Mouse (Mus musculus) kidney, postnatal 0 days (tissue): Measurements from ENCODE around the gene Gli2. TPM values are rescaled to one million over a fixed set of nuclear protein-coding genes. Genes with fewer than 3 reads are reported as not detected.

Experiments used
- ATAC-seq: fragments of 200-750 bp; cut with Nextera tagmentation; replicated peaks from 2 replicates; pipeline ENCODE4 v1.8.0; 2017; ENCODE audit warnings: low read depth, moderate number of reproducible peaks, moderate TSS enrichment, moderate library complexity; ENCODE audit not compliant: low FRiP score
- DNase-seq: peaks from one replicate; pipeline ENCODE4 v3.0.0-alpha.2; 2016; ENCODE audit warnings: low spot score
- H3K27ac ChIP-seq: fragments of 300-500 bp; sonication (generic); 2 replicates; pipeline ENCODE4 v1.5.1; 2014; ENCODE audit warnings: mild to moderate bottlenecking
- H3K27me3 ChIP-seq: fragments of 300-500 bp; sonication (generic); 2 replicates; pipeline ENCODE4 v1.6.1; 2014; ENCODE audit warnings: low read length, mixed read lengths; ENCODE audit not compliant: insufficient read depth
- H3K36me3 ChIP-seq: fragments of 300-500 bp; sonication (generic); 2 replicates; pipeline ENCODE4 v1.6.1; 2014; ENCODE audit warnings: low read length, mixed read lengths; ENCODE audit not compliant: insufficient read depth
- H3K4me1 ChIP-seq: fragments of 300-500 bp; sonication (generic); replicated peaks from 2 replicates; pipeline ENCODE4 v1.6.1; 2014; ENCODE audit warnings: antibody characterized with exemption, low read length, mixed read lengths; ENCODE audit not compliant: insufficient read depth
- H3K4me2 ChIP-seq: fragments of 300-500 bp; sonication (generic); 2 replicates; pipeline ENCODE4 v1.6.1; 2014; ENCODE audit warnings: mild to moderate bottlenecking, low read length, moderate library complexity, mixed read lengths
- H3K4me3 ChIP-seq: fragments of 300-500 bp; sonication (generic); replicated peaks from 2 replicates; pipeline ENCODE4 v1.5.1; 2014; ENCODE audit warnings: low read depth, low read length
- H3K9ac ChIP-seq: fragments of 300-500 bp; sonication (generic); 2 replicates; pipeline ENCODE4 v1.6.1; 2014; ENCODE audit warnings: low read depth, low read length
- H3K9me3 ChIP-seq: fragments of 300-500 bp; sonication (generic); replicated peaks from 2 replicates; pipeline ENCODE4 v1.6.1; 2016; ENCODE audit warnings: low read length, inconsistent platforms, mixed read lengths
- CTCF ChIP-seq: IDR thresholded peaks from 2 replicates; pipeline ENCODE4 v1.5.1; 2016; ENCODE audit warnings: antibody characterized with exemption, low read depth, mild to moderate bottlenecking, moderate library complexity
- WGBS: fragments of 180-500 bp; shearing (Covaris S2); extraction: QIAGEN DNeasy Blood & Tissue Kit; methylation state at CpG from one replicate; pipeline ENCODE4 v1.1.7; 2014; 5-methylcytosine and 5-hydroxymethylcytosine counted together
- polyA plus RNA-seq: library from polyadenylated mRNA; unstranded; fragments of >200 nt; fragmentation: Nextera tagmentation; extraction: Ambion mirVana; gene quantifications from 2 replicates; pipeline ENCODE4 v1.2.1, GENCODE M21; 2015

Gene Gli2
- polyA plus RNA-seq, 1 experiment from 2014 or later = 2.6 TPM

- no peak overlapping the region for H3K9ac ChIP-seq
- peaks cover 8% of the 10 kb centered on the region for H3K4me1 ChIP-seq
- H3K4me2 ChIP-seq = no peak overlapping the region
- DNase-seq = no peak
- no peaks in the 10 kb centered on the region for H3K9me3 ChIP-seq
- H3K36me3 ChIP-seq = no peaks in the 10 kb centered on the region
- TF ChIP-seq CTCF = no peak
- WGBS = 91% methylated on average over 3 of the region's 3 CpGs
- no peaks in the 10 kb centered on the region for H3K27me3 ChIP-seq
- H3K27ac ChIP-seq = no peak overlapping the region
- H3K4me3 ChIP-seq = no peak overlapping the region
- ATAC-seq = no peak
Measured at GRCm38 (mm10) chr1:118909051-118909450, 144.4 kb downstream of the Gli2 start.

GRCm38 (mm10) chr1:118907574-118907973, 145.8 kb downstream of the Gli2 start:
- 55% methylated on average over 9 of the region's 9 CpGs for WGBS
- DNase-seq (peak; percentile 39), ATAC-seq (no peak)
- Histone ChIP-seq H3K9me3 (no peaks in the 10 kb centered on the region), H3K27me3 (no peaks in the 10 kb centered on the region), H3K36me3 (no peaks in the 10 kb centered on the region), H3K4me3 (no peak overlapping the region), H3K4me2 (no peak overlapping the region), H3K4me1 (peaks cover 8% of the 10 kb centered on the region), H3K9ac (no peak overlapping the region), H3K27ac (no peak overlapping the region)
- no peak for TF ChIP-seq CTCF

- 77% methylated on average over 5 of the region's 5 CpGs for WGBS
- Histone ChIP-seq H3K36me3 (no peaks in the 10 kb centered on the region), H3K4me2 (no peak overlapping the region), H3K4me3 (no peak overlapping the region), H3K4me1 (peaks cover 8% of the 10 kb centered on the region), H3K9me3 (no peaks in the 10 kb centered on the region), H3K27ac (no peak overlapping the region), H3K9ac (no peak overlapping the region), H3K27me3 (no peaks in the 10 kb centered on the region)
- no peak for TF ChIP-seq CTCF
- ATAC-seq (no peak), DNase-seq (no peak)
Measured at GRCm38 (mm10) chr1:118905319-118905718, 148.1 kb downstream of the Gli2 start.

GRCm38 (mm10) chr1:118904909-118905308, 148.5 kb downstream of the Gli2 start:
- WGBS = 55% methylated on average over 9 of the region's 9 CpGs
- ATAC-seq (no peak), DNase-seq (no peak)
- Histone ChIP-seq H3K36me3 (no peaks in the 10 kb centered on the region), H3K4me2 (no peak overlapping the region), H3K4me3 (no peak overlapping the region), H3K9ac (no peak overlapping the region), H3K27ac (no peak overlapping the region), H3K9me3 (no peaks in the 10 kb centered on the region), H3K4me1 (peaks cover 8% of the 10 kb centered on the region), H3K27me3 (no peaks in the 10 kb centered on the region)
- no peak for TF ChIP-seq CTCF

- DNase-seq (no peak), ATAC-seq (no peak)
- Histone ChIP-seq H3K36me3 (no peaks in the 10 kb centered on the region), H3K9me3 (no peaks in the 10 kb centered on the region), H3K27ac (no peak overlapping the region), H3K9ac (no peak overlapping the region), H3K4me3 (no peak overlapping the region), H3K4me1 (peaks cover 8% of the 10 kb centered on the region), H3K4me2 (no peak overlapping the region), H3K27me3 (no peaks in the 10 kb centered on the region)
- no peak for TF ChIP-seq CTCF
- WGBS = 60% methylated on average over 3 of the region's 3 CpGs
Measured at GRCm38 (mm10) chr1:118904431-118904830, 149.0 kb downstream of the Gli2 start.

GRCm38 (mm10) chr1:118903742-118904141, 149.7 kb downstream of the Gli2 start:
- Histone ChIP-seq H3K9me3 (no peaks in the 10 kb centered on the region), H3K9ac (no peak overlapping the region), H3K27ac (no peak overlapping the region), H3K27me3 (no peaks in the 10 kb centered on the region), H3K4me1 (peaks cover 8% of the 10 kb centered on the region), H3K4me2 (no peak overlapping the region), H3K4me3 (no peak overlapping the region), H3K36me3 (no peaks in the 10 kb centered on the region)
- WGBS = 93% methylated on average over 3 of the region's 3 CpGs
- DNase-seq = no peak
- ATAC-seq = no peak
- TF ChIP-seq CTCF = no peak

- no peak overlapping the region for H3K4me3 ChIP-seq
- 28% methylated on average over 8 of the region's 8 CpGs for WGBS
- no peaks in the 10 kb centered on the region for H3K4me1 ChIP-seq
- TF ChIP-seq CTCF = peak; percentile 28; the same call in 1 of the 2 replicates
- no peaks in the 10 kb centered on the region for H3K27me3 ChIP-seq
- DNase-seq (peak; percentile 89), ATAC-seq (peak; percentile 88)
- no peaks in the 10 kb centered on the region for H3K36me3 ChIP-seq
- no peak overlapping the region for H3K4me2 ChIP-seq
- no peak overlapping the region for H3K27ac ChIP-seq
- no peak overlapping the region for H3K9ac ChIP-seq
- no peaks in the 10 kb centered on the region for H3K9me3 ChIP-seq
Measured at GRCm38 (mm10) chr1:118901868-118902586, 151.4 kb downstream of the Gli2 start.
